Mouse (Mus musculus): ENCODE measurements at regions not wholly inside any gene's neighbourhood (a gene's known extent, or its start where the extent isn't known, plus 50 kb on each side); places are given as distances from the start of the nearest gene placed in this dataset.

DNA sequence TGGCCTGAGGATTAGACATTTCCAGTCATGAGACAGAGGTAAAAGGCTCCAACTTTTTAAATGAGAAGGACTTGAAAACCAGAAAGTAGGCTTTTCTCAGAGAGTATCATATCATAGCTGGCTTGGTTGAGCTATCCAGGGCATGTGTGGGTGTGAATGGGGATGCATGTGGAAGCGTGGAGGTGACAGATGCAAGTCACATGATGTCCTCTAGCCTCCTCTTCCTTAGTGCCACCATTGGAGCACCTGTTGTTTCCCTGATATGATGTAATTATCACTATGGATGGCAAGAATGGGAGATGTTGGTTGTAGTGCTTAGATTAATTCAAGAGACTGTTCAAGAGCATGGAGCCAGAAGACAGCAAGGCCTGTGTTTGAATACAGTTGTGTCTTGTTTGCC, 510.0 kb downstream of the Ccdc171 start:
- no peak for DNase-seq (ENCODE audit: low spot score in 2 of 2)

DNA sequence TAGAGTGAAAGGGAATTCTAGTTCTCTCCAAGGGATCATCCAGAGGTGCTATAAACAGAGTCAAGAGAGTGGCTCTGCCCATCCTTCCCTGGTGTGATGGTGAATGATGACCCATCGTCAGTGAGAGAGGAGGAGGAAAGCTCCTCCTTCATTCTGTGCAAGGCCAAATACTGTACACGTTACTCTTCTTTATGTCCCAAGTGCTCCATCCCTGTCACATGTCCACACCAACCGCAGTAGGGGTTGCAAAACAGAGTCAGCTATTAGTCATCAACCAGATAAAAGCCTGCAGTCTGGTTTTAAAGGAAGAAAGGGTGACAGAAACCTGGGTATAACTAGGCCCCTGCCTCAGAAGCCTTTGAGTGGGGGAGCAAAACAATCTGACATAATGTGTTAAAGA, 512.2 kb downstream of the Ccdc171 start:
- no peak for DNase-seq (ENCODE audit: low spot score in 2 of 2)

DNA sequence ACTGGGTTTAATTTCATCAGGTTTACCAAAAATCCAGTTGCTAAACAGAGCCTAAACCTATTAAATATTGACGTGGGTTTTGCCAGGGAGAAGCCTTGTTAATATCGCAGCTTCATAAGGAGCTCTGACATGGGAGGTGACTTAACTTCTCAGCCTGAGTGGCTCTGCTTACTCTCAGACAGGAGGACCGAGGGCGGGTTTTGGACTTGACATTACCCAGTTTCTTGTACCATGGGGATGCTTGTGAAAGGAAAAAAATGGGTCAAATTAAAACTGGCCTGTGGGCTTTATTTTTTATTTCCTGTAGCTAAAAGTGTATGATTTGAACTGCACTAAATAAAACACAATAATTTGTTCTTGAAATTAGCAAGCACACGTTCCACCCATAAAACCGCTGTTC, 524.9 kb downstream of the Ccdc171 start:
- DNase-seq (ENCODE audit: low spot score in 2 of 2): no peak

DNA sequence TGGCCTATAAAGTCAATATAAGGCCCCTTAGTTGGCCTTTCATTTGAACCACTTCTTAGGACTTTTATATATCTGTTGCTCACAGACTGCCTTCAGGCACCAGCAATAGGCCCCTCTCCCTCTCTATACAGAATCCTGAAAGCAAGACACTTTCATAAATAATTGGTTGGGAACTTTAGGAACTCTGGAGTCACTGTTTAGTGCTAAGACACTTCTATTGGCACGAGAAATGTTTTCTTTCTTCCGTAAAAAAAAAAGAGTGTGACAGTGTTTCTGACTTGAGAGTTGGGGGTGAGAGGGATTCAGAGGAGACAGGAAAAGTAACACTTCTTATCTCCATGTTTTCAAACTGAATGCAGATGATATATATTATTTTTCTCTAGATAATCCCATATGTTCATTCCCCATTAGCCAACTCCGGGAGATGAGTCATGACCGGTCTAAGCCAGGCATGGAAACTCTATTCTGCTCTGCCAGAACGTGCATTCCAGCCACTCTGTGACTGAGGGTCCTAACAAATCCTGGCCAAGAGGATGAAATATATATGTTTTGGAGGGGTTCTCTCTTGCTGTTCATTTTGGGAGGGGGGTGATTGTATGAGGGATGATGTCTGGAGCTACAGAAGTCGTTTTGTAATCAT, 531.6 kb downstream of the Ccdc171 start:
- no peak for DNase-seq (ENCODE audit: low spot score in 2 of 2)

DNA sequence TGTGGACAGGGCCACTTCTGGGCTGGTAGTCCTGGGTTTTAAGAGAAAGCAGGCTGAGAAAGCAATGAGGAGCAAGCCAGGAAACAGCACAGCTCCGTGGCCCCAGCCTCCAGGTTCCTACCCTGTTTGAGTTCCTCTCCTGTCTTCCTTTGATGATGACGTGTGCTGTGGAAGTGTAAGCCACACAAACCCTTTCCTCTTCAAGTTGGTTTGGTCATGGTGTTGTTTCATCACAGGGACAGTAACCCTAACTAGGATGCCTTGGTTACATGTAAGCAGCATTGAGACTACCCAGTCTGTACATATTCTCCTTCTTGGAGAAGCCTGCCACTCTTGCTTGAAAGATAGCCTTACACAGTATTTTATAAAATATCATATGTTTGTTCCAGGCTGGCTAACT, 534.8 kb downstream of the Ccdc171 start:
- DNase-seq (ENCODE audit: low spot score in 2 of 2): no peak

DNA sequence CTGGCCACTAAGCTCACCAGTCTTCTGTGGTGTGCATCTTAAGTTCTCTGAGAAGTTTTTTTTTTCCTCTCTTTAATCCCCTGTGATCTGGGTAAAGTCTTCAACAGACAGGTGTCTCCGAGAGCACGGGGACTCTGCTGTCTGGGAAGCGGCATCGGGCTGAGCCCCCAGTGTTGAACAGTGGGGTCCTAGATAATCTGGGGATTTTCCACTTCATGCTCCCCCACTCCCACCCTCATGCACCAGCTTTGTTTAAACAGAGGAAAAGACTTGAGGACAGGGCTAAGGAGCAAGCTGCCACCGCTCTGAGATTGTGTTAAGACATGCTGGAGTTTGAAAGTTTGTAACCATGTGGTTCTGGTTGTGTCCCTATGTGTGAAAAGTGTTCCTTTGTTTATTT, 538.4 kb downstream of the Ccdc171 start:
- no peak for DNase-seq (ENCODE audit: low spot score in 2 of 2)

DNA sequence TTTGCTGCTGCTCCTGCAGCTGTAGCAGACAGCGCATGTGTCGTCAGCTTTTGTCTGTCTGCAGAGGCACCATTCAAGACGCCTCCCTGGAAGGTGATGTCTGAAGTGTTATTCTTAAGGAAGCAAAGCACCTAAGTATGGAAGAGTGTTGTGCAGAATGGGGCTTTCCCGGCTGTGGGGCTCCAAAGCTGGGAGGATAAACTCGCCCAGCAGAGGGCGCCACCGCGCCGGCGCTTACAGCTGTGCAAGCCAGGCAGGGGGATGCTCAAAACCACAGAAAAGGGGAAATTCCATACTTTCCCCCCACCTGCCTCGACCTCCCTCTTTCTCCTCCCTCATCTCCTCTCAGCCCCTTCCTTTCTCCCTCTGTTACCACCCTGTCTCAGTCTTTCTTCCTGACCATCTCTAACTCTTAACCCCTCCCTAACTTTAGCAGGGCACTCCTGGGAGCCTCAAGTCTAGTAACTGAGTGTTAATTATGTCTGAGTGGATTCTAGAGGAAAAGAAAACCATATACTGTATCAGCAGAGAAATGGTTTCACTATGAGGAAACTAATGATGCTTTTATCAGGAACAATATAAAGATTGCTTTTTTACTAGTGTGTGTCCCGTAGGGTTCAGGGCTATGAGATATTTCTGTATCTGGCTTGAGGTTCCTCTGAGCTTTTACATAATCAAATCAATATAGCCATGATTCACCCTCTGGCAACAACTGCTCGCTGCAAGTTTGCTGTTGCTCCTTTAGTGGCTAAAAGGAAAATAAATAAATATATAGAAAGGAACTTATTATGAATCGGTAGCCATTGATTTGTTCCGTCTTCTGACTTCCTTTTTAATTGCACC, 539.5 kb downstream of the Ccdc171 start:
- DNase-seq (ENCODE audit: low spot score in 2 of 2): peak; percentile 3 to 63

DNA sequence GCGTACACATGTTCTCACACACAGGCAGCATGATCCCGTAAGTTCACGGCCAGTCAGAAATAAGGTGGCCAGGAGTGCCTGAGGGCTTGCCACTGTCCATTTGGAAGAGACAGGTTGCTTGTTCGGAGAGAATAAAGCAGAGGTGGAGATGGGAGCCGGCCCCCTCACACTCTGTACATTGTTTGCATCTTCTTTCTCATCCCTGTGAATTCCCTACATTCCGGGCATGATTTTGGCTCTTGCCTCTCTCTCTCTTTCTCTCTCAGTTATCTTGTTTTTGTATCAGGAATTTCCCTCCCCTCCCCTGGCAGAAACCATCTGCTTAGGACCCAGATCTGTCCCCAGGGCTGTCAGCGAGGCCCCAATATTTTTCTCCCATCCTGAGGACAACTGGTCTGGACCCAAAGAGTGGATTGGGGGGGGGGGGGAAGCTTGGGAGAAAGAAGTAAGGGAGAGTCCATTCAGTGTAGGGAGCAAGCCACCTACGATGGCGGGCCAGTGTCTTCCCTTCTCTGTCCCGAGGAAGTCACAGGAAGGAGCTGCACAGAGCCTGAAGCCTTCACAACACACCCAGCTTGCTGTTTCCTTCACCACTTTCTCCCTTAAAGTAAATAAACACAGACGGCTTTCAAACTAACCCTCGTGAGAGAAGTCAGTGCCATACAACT, 540.2 kb downstream of the Ccdc171 start:
- no peak for DNase-seq (ENCODE audit: low spot score in 2 of 2)

DNA sequence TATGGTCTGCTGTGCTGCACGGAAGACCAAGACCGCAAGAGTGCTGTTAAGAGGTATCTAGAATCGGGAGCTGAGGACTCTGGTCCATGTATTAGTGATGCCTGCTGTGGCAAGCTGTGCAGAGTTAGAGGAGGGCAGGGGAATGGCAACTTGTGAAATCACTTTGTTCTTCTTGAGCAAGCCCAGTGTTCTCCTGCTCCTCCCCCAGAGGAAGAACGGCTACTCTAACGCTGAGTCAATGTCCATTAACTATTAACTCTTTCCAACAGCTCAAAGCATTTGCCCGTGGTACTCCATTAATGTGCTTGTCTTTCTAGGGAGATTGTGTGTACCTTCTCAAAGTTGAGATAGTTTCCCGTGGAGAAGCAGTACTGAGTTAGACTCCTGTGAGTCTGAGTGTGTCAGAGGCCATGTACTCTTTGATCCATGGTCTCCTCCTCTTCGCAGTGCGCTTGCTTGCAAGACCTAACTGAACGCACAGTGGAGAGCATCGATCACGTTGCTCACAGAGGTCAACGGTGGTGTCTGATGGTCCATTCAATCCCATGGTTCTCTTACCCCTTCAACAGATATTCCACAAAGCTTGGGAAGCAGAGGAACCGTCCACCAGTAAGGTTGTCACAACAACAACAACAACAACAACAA, 542.7 kb downstream of the Ccdc171 start:
- DNase-seq (ENCODE audit: low spot score in 2 of 2): no peak

DNA sequence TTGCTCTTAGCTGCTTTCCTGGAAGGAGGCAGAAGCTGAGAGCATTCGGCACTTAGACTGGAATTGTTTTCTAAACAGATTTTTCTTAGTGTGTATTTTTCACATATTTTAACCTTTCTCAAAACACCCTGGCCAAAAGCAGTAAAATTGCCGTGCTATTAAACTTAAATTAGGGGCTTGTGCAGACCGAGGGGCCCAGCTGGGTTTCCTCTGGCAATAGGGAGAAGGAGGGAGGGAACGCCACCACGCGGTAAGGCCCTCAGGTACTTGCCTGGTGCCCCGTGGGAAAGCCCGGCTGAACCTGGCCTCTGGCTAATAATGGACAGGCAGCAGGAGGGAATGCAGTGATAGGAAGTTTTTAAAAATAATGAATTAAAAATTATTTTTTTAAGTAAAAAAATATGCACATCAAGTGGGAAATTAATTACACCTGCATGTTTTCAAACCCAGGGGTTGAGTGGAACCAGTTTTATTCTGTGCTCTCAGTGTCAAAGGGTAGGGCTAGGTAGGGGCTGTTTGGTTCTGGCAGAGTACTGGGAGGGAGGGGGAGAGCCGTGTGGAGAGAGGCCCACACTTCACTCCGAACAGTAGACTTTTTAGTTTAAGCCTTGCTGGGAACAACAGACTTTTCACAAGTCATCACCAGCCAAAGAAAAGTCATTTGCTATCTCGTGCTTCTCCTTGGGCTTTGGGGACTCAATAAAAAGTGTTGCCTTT, 543.8 kb downstream of the Ccdc171 start:
- no peak for DNase-seq (ENCODE audit: low spot score in 2 of 2)

DNA sequence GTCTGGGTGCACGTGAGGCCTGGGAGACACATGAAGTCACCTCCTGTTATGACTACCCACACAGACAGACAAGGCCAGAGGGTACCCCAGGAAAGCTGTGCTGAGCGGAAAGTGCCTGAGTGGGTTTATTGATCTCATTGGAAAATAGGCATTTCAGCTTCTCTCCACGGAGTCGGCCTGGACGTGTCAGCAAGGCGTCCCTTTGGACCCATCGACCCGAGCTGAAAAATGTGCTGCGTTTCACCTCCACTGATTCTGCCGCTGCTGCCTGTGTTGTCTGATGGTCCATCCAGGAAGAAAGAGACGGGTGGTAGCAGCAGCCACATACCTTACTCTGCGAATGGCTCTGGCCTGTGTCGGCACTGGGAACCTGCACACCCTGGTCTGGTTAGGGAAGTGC, 544.3 kb downstream of the Ccdc171 start:
- no peak for DNase-seq (ENCODE audit: low spot score in 2 of 2)

DNA sequence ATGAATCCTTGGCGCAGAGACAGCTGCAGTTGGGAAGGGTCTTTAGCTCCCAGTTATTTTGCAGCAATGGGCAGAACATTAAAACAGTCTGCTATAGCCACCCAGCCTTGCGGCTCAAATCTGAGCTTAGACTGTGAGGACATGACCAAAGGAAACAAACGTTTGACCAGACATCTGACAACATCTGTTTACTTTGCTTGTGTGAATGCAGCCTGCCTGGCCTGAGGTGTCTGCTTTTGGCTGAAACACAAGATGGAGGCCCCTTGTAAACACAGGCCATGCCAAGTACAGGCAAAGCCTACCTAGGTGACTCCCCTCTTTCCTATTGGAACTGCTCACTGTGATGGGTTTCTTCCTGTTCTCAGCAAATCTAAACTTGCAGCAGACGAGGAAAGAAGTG, 544.7 kb downstream of the Ccdc171 start:
- DNase-seq (ENCODE audit: low spot score in 2 of 2): no peak

DNA sequence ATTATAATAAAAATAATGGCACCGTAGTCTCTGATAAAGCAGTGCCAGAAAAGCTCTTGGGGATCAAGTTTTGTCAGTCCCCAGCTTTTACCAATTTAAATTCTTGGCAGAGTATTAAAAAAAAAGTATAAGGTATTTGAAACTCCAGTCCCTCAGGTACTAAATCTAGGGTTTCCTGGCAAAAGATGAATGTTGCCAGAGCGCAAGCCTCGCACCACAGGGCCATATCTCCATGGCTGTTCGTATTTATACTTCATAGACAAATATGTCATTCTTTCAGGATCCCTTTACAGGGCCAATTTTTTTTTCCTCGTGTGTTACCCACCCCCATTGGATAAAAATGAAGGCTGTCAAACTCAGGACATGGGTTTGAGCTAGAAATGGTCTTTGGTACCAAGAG, 546.8 kb downstream of the Ccdc171 start:
- DNase-seq (ENCODE audit: low spot score in 2 of 2): no peak

DNA sequence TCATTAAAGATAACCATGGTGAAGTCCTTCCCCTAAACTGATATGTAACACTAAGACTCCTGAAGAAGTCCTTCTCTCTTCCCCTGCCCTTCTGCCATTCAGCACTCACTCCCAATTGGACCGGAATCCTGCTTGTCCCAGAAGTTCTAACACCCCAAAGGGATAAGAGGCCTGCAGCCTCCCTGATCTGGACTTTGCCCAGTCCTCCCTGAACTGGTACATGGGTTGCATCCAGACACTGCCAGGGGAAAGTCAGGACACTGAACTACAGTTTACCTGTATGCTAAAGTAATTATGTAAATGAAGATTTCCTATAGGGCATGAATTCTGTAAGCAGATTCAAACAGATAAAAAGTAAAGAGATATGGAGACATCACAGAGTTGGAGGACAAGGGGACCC, 551.2 kb downstream of the Ccdc171 start:
- DNase-seq (ENCODE audit: low spot score in 2 of 2): no peak

DNA sequence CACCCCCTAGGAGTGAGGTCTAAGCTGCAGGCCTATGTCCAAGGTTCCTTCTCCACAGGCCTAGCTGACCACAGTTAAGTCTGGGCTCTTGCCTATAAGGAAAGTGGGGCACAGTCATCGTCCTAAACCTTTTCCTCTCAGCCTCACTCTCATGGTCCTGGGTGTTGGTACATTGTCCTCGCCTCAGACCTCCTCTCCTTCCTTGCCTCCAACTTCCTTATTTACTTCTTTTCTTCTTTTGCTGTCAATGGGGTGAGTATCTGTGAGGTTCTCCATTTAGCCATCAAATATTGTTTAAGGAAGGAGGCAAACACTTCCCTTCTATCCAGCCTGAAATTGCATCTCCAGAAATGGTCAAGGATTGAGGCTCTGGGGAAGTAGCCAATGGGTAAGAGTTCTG, 554.2 kb downstream of the Ccdc171 start:
- DNase-seq (ENCODE audit: low spot score in 2 of 2): no peak

DNA sequence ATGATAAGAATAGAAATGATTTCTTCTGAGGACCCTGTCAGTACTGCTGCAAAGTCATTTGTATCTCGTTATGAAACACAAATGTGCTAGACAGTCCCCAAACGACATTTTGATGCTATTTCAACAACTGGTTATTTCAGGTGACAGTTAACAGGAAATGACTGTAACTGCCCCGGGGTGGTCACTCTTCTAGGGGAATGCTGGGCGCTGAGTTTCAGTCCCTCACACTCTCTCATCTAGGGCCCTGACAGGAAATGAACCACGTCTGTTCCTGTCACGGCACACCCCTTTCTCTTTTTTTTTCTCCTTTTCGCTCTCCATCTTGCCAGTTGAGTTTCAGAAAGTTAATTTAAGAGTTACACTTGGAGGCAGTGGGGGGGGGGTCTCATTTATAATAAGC, 556.2 kb downstream of the Ccdc171 start:
- no peak for DNase-seq (ENCODE audit: low spot score in 2 of 2)

DNA sequence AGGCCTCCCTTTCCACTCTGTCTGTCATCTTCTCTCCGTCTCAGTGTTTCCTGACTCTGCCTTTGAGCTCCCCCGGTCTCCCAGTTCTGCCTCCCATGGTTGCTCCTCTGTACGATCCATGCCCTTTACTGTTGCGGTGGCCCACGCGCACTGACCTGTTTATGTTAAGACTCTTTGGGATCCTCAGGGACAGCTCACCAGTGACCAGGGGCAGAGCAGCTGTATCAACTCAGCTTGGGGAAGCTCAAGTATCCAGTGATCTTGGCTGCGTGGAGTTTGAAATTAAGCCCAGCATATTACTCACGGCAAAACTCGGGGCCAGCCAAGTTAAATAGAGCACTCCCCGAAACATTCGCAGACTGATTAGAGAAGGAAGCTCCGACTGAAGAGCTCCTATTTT, 562.8 kb downstream of the Ccdc171 start:
- DNase-seq (ENCODE audit: low spot score in 2 of 2): no peak

DNA sequence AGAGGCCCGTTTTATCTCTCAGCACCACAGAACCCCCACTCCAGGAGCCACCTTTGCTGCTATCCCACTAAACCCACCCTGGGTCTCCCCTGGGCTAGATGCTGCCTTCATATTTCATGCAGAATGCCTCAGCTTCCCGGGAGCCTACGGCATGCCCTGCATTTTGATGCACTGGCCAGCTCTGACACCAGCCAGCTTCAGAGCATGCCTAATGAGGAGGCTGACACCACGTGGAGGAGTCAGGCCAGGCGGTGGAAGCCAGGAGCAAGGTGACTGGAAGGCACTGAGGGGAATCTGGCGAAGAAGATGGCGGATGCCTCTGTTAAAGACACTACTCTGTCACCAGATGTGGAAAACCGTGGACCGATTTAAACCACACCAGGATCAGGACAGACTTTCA, 567.2 kb downstream of the Ccdc171 start:
- no peak for DNase-seq (ENCODE audit: low spot score in 2 of 2)

DNA sequence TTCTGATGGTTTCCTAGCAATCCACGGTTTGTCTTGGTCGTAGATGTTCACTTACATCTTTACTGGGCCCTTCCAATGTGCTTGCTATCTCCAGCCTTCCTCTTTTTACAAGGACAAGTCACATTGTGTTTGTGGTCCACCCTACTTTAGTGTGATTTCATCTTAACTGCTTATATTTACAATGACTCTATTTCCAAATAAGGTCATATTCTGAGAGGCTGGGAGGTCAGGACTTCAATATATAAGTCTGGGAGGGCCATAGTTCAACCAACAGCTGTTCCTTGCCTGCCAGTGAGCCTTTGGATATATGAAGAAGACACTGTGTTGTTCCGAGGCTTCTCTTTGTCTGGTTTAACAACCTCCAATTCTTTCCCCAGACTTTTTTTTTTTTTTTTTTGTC, 569.9 kb downstream of the Ccdc171 start:
- DNase-seq (ENCODE audit: low spot score in 2 of 2): no peak

DNA sequence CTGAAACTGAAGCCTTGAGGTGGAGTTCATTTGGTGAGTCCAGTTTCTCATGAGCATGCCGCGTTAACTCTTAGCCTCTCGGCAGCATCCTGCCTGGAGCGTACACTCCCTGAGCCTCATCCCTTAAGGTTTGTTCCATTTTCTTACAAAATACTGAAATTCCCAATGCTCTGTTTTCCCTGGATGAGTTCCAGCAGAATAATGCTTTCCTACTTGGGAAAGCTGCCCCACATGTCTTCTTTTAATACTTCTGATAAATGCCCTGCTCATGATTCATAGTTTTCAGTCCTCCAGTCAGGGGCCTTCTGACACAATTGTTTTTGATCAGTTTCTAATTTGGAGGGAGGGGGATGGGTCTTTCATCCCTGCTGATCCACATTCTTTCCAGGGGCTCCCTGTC, 570.7 kb downstream of the Ccdc171 start:
- no peak for DNase-seq (ENCODE audit: low spot score in 2 of 2)

DNA sequence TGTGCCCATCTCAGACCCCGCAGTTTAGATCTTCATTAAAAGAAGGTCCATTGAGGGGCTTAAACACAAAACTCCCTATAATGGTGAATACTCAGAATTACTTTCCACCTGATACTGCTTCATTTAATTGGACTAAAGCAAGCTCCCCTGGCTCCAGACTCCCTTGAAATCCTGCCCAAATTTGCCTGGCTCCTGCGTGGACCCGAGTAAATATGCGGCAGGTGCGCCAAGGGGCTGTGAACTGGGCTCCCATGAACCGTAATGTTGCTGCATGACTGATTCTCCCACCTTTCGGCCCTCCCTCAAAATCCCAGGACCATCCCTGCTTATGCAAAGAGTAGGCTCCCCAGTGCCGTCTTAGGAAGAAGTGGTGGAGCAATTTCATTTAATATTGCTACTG, 573.7 kb downstream of the Ccdc171 start:
- no peak for DNase-seq (ENCODE audit: low spot score in 2 of 2)

DNA sequence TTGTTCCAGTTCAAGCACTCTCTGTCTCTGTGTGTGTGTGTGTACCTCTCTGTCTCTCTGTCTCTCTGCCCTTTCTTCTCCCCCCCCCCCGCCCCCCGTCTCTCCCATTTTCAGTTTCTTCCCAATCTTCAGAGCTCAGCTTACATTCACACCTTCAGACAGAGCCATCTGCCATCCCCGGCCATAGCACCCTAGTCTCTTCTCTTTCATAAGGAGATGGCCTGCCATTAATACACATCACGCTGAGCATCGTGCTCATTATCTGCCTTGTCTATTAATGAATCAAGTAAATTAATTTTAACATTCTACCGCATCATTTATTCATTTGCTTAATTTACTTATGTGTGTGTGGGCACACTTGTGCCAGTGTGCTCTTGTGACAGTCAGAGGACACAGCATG, 573.2 kb downstream of the Bnc2 start:
- no peak for DNase-seq (ENCODE audit: low spot score in 2 of 2)
